Mouse (Mus musculus): ENCODE measurements at regions not wholly inside any gene's neighbourhood (a gene's known extent, or its start where the extent isn't known, plus 50 kb on each side); places are given as distances from the start of the nearest gene placed in this dataset.

DNA sequence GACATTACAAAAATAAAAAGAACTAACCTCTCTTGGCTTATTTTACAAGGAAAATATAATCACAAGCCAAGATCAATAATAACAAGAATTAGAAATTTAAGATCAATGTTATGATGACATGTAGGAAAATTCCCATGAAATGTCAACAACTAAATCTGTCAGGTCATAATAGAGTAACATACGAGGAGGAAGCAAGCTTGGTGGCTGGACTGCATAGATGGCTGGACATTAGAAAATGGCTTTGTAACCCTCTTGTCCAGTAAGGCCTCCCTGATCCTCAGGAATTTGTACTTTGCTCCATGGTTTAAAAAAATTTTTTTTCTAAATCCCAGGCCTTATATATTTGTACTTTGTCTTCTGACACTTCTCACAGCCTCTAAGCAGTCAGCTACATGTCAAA lies 132.7 kb upstream of the Aoah start:
- no peak for DNase-seq

- peak; percentile 1 for DNase-seq
These were observed 115.2 kb upstream of the Aoah start for GRCm38 (mm10) chr13:20678754-20679153.

- DNase-seq: no peak
These were observed 107.0 kb upstream of the Aoah start for GRCm38 (mm10) chr13:20686914-20687313.

DNA sequence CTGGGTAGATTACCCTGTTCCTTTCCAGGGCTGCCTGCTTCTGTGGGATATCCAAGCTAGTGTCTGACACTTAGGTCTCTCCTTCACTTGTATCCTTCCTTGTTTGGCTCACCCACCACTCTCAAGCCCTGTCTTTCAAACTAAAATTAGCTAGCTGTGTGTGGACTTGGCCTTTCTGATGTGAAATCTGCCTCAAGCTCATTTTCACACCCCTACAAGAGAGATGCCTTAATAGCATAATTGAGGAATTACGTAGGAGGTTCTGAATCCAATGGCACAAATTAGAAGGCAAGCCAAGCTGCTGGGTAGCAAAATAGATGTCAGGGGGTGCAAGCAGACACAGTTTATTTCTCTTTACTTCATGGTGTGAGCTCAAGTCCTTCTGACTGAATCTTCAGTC lies 106.5 kb upstream of the Aoah start:
- DNase-seq: no peak

DNA sequence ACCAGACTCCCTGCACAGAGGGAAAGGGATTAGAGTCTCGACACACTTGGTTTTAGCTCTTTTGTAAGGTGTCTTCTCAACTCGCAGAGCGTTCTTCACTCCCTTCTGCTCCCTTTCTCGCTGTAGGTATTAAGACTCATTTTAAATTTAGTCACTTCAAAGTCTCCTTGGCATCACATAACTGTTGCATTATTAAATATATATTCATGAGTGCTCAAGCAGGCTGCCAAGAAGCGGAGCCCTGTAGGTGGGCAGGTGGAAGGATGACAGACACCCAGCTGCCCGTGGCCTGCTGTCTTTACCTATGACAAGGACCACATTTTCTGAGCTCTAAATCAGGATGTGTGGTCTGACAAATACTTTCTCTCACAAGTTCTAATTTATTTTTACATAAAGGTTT lies 82.4 kb upstream of the Aoah start:
- DNase-seq: no peak

DNA sequence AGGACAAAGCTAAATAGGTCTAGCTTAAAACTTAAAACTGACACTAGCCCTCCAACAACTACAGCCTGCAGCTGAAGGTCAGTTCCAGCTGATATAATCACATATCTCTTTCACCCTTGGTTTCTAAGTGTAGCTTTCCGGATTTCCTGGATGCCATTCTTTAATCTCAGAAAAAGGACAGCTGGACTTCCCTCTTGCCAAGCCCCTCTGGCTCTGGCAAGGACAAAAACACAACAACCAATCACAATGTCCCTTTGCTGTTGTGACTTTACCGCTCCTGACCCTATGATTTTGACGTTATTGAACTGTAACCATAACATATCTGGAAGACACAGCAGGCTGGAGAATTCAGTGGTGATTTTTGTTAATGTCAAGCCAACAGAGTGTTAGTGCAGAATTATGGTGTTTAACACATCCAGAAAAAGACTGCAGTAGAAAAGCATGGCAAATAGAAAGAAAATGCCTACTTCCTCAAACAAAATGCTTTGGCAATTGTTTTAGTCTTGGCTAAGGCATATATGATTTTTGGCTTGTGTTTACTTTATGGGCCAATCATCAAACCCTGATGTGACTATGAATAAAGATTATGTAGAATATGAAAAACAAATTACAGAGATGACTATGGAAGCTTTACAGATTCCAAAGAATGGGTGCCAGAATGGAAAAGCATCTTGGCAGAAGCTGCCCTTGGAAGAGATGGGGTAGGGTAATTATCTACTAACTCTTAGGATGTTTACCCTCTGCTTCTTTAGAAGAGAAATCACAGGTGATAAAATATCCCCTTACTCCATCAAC lies 70.4 kb upstream of the Aoah start:
- DNase-seq: no peak

GRCm38 (mm10) chr13:20724419-20724818 lies 69.5 kb upstream of the Aoah start:
- no peak for DNase-seq

DNA sequence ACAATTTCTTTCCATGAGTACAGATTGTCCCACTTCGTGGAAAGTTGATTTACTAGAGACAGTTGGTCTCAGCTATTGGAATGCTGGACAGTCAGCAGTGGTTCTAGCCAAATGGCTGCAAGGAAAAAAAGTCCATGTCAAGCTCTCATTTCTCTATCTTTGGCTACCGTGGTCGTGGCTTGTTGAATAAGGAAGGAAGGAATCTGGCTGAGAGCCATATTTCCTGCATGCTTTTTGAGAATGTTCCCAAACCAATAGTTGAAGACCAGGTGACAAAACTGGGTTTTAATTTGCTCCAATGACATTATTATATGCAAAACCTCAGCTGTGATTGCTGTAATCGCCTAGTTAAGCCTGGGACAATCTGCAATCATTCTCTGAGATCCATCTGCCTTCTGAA lies 68.4 kb upstream of the Aoah start:
- DNase-seq: no peak

DNA sequence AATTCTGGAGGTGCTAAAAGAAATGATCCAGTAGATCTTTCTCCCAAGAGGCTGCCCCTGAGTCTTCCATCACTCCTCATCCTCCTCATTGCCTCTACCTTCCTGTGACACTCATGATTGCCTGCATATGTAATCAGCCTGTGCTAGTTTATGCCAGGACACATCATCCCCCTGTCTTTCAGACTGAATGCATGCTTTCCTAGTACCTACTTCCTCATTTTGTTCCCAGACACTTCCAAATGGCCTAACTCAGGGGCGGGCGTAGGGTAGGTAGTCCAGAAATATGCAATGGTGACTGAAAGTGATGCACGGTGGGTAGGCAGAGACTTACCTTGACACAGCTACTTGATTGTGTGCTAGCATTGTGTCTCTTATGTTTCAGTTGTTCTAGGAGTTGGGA lies 65.8 kb upstream of the Aoah start:
- no peak for DNase-seq

DNA sequence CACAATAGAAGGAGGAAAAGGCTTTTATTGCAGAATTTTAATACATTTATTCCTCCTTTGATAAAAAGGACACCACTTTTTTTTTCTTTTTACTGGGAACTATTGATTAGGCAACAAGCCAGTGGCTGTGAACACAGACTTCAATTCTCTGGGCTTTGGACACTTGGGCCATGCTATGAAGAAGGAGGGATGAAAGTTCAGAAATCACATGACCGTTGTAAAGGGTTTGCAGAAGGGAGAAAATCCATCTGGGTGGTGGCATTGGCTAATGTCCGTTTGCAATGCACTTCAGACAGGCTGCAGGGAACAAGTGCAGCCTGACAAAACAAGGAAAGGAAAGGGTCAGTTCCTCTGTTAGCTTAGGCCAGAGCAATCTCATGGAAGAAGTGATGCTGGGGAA lies 60.9 kb upstream of the Aoah start:
- no peak for DNase-seq

GRCm38 (mm10) chr13:20734283-20734682 lies 59.6 kb upstream of the Aoah start:
- DNase-seq: no peak

DNA sequence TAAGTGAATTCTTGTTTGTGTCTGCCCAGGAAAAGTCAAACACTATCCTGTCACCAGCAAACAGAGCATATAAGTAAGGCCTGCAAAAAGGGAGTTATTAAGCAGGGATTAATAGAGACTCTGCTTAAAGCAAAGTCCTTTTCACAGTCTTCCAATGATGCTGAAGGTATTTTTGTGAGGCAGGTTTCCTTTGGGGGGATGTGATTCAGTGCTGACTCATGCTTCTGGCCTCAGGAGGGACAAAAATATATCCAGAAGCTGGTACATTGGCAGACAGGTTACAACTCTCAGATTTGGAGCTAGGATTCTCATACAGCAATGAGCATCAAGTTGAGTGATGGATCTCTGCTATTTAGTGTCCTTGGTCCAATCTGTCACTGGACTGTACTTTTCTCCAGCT lies 57.3 kb upstream of the Aoah start:
- DNase-seq: no peak
